Mouse (Mus musculus) cerebellum, postnatal 36 days (tissue): ENCODE results near the gene Fbxl4.
A peak's percentile ranks its signal among the peaks of the same experiment; 100 is the strongest.

Experiments
- DNase-seq, 2 experiments: peaks; one replicate each; pipeline ENCODE4 v3.0.0; 2021 to 2022; ENCODE audit warnings: mixed read lengths in 2 of 2

Fbxl4 gene

GRCm38 (mm10) chr4:22477711-22478230 is 120.4 kb downstream of the Fbxl4 start:
- peak in 1 of 2 experiments; percentile 23 for DNase-seq

DNA sequence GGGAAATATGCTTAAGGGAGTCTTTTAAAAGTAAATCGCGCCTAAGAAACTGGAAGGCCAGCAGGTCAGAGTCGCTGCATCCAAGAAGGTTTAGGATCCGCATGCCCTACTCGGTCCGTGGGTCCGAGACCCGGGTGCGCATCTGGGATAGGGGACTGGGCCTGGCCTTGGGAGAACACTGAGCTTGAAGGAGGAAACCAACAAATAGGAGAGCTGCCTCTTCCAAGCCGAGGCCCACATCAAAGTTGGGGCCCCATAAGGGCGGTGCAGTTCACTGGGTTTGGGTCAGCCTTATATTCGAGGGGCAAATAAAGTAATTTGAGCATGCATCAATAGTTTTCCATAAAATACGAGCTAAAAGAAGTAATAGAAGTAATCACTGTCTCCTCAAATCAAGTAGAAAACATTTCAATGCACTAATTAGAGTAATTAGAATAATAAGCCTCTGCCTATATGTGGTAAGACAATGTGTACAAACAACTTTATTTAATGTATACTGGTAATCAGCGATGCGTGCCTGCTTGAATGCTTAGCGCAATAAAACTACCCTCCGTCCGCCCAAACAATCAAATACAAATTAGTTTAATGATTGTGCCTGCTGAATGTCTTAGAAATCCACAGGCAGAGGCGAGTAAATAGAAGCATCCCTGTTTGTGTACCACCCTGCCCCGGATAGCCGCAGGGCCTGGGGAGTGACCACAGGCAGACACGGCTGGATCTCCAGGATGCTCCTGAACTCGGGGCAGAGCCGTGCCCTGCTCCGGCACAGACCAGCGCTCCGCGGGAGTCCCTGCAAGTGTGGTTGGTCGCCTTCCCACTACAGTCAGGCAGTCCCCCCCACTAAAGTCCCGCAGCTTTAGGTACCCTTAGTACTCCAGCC is 121.4 kb downstream of the Fbxl4 start:
- DNase-seq: no peak

DNA sequence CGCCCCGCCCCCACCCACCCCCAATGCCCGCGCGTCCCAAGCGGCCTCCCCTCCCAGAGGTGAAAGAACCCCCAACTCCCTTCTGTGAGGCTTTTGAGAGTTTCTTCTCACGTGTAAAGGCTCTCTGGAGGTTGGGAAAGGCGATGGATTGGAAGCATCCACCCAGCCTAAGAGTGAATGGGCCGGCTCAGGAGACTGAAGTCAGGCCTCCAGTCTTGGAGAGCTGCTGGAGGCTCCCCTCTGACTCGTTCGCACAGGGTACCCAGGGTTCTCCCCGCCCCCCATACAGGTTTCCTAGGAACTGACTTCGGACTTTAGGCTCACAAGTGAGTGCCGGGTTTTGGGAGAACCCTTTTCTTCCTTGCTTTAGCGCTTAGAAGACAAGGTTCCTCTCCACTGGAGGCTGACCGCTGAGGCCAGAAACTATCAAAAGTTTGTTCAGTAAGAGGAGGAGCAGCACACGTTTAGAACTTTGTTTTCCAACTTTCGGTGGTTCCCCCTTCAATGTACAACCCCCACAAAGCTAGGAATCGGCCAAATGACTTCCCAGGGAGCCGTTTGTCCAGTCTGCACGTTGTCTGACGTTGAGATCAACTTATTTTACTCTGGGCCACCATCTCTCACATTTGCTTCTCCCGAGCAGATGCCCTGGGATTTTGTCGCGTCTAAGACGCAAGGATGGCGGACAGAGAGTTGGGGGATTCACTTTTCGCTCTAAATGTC is 122.2 kb downstream of the Fbxl4 start:
- DNase-seq: no peak

- no peak for DNase-seq
Measured at GRCm38 (mm10) chr4:22480091-22480857, 122.9 kb downstream of the Fbxl4 start.

- DNase-seq: no peak
Measured at GRCm38 (mm10) chr4:22480858-22481205, 123.5 kb downstream of the Fbxl4 start.

GRCm38 (mm10) chr4:22482118-22482517 is 124.8 kb downstream of the Fbxl4 start:
- no peak for DNase-seq

DNA sequence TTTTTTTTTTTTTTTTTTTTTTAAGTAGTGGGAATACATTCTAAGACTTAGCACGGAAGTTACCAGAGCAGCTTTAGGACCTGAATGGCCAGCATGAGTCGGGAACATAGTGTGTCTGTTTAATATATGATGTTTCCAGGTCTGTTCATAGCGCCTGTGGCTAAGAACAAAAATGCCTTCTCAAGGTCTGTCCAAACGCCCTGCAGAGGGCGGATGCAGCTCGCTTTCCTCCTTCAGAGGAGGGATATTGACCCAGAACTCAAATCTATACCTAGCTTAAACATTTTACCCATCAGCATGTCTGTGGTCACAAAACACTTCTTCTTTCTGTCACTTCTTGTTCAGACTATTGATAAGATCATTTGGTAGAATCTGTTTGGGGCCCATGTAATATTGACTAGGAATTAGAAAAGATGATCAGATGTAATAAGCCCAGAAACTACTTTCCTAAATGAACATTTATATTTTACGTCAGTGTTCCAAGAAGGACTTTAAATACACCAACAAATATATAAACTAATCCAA is 125.5 kb downstream of the Fbxl4 start:
- no peak for DNase-seq

- DNase-seq: no peak
Measured at GRCm38 (mm10) chr4:22483548-22483947, 126.2 kb downstream of the Fbxl4 start.
